Mouse (Mus musculus): ENCODE results near the gene Cadm1. TPM values are rescaled to one million over a fixed set of nuclear protein-coding genes. Genes with fewer than 3 reads are reported as not detected.

The Cadm1 gene
- total RNA-seq (2021), result 27.5 and 35.6 TPM in 2 replicates
- long read RNA-seq, partial matches to known transcripts, result 29 of 38 reads
- long read RNA-seq, other reads (novel, unspliced or antisense), result 9 of 38 reads

- DNase-seq, result peak; percentile 93
Measured at GRCm38 (mm10) chr9:47529602-47530450, at the start of gene Cadm1. Cadm1 (plus strand) TSS chr9:47530173.

DNA sequence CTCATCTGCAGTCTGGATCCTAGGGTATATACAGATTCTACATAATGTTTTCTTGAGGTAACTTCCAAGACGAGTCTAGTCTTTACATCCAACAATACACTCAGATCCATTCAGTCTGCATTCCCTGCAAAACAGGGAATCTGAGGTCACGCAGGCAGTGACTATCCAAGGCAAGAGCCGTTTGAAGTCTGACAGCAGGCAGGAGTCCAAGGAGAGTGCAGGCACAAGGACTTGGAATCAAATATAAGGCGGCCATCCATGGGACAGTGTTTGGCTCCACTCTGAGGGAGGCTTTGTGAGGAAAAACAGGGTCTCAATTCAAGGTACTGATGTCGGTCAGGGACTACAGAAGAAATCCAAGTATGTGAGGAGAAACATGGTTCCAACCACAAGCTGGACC is 45.5 kb upstream of the Cadm1 start:
- no peak for DNase-seq

DNA sequence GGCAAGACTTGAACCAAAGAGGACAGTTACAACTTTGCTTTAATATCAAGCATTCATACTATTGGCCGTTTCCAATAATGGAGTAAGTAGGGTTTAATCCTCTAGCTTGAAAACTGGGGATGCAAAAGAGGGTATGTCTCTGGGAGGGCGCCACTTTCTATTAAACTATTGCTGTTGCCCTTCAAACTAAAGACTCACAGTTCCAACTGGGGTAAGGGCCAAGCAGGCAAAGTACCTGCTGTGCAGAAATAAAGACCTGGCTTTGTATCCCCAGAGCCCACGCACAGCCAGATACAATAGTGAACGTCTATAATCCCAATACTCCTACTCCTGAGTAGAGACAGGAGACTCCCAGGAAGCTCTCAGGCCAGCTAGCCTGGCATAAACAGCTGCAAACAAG is 44.8 kb upstream of the Cadm1 start:
- DNase-seq, result no peak

GRCm38 (mm10) chr9:47499761-47500160 is 30.2 kb upstream of the Cadm1 start:
- DNase-seq, result no peak

DNA sequence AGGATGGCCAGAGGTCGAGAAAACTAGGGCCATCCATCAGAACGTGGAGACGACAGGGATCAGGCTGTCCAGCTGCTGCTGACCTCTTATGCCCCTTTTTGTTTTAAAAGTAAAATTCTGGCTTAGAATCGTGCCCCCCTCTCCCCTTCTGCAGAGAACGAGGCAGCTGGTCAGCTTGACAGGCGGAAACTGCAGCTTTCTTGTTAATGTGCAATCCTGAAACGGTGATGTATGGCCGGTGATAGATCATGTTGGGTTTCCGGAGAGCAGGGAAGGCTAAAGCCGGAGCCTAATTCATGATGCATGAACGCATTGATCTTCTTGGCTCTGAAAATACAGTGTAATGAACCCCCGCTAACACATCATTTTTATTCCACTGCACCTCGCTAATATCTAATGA is 24.0 kb upstream of the Cadm1 start:
- DNase-seq, result no peak

- DNase-seq, result peak; percentile 20
Measured at GRCm38 (mm10) chr9:47506876-47507275, 23.1 kb upstream of the Cadm1 start.

GRCm38 (mm10) chr9:47508109-47508508 is 21.9 kb upstream of the Cadm1 start:
- no peak for DNase-seq

- DNase-seq, result no peak
Measured at GRCm38 (mm10) chr9:47512521-47512920, 17.5 kb upstream of the Cadm1 start.

GRCm38 (mm10) chr9:47514318-47514717 is 15.7 kb upstream of the Cadm1 start:
- DNase-seq, result no peak

DNA sequence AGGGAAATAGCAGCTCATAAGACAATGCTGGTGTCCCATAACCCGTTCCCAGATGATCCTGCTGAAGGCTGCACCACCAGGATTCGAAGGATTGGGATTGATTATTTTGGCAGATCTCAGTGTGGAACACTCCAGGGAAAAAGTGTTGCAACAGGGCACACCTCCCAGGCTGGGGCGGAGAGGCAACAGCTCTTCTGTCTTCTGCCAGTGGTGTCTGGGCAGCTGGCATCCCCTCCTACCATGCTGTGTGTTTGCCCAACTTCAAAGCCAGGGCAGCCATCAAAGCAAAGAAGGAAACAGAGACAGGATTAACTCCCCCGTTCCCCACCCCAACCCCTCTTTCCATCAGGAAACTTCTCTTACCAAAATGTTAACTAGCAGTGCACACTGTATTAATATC is 13.7 kb upstream of the Cadm1 start:
- no peak for DNase-seq

GRCm38 (mm10) chr9:47527290-47527689 is 2.7 kb upstream of the Cadm1 start:
- DNase-seq, result no peak

DNA sequence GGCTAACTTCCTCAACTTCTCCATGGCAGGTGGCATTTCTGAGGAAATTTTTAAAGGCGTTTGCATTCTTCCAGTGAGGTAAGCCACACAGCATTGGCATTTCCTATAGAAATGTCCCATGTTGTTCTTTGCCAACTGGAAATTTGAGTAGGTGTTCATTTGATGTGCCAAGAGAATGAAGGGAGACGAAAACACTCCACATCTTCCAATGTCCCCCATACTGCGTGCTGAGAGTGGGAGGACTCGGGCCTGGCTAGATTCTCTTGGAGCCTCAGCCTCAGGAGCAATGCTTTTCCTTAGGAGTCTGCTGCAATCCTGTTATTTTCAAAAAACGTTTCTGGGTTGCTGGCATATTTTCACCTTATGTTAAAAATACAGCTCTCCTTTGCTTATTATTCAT is 2.2 kb upstream of the Cadm1 start:
- DNase-seq, result no peak

GRCm38 (mm10) chr9:47529182-47529581 is 791 bp upstream of the Cadm1 start:
- DNase-seq, result no peak

DNA sequence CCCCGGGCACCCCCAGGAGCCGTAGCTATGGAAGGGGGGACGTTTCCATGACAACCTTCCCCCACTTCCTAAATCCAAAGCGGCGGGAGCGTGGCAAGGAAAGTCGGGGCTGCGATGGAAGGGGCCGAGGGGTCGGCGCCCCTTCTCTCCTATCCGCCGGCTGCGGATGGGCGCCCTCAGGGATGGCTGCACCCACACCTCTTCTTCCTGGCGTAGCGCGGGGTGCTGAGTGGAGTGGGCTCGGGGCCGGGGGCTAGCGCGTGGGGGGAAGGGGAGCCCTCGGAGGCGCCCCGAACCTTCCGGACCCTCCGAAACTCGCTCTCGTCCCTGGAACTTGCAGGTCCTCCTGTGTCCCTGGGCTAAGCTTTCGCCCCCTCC is 560 bp downstream of the Cadm1 start:
- no peak for DNase-seq

- peak; percentile 76 for DNase-seq
Measured at GRCm38 (mm10) chr9:47530922-47531850, 1.2 kb downstream of the Cadm1 start.

DNA sequence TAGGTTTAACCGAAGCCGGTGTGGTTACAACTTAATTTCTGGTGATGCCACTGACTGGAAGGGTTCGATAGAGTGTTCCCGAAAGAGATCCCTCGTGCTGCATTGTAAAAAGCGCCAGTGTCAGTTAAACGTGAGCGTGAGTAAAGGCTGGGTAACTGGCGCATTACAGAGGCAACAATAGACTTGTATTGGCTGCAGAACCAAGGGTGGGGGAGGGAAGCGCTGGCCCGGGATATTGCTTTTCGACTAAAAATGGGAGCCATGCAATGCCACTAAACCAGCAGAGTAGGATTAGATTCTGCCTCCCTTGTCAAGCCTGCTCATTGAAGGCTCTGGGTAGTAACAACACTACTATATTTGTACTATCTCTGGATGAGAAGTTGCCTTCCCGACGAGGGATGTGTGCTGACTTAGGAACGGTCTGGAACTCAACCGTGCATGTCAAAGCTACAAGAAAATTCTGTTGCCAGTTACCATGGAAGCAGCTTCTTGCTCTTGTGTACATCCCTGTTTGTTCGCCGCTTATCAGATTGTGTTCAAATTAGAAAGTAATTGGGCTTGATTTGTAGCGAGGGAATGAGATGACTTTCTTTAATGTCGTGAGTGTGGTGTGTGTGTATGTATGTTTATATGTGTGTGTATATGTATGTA is 2.4 kb downstream of the Cadm1 start:
- DNase-seq, result no peak

GRCm38 (mm10) chr9:47533461-47533860 is 3.5 kb downstream of the Cadm1 start:
- no peak for DNase-seq

GRCm38 (mm10) chr9:47534573-47535475 is 4.9 kb downstream of the Cadm1 start:
- no peak for DNase-seq

DNA sequence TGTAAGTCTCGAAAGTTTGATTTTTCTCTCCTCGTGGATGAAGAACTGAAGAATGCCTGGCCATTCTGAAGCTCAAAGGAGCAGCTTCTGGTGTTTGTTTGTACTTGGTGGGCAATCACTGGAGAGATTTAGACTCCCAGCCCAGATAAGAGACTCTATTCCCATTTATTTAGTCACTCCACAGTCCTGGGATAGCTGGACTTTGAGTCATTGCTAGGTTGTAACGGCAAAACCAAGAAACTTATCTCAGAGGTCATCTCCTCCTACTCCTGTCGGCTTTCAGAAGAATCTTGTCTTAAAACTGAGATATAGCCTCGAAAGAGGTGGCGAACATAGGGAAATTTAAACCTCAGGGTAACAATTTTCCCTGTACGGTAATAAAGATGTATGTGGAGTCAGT is 15.3 kb downstream of the Cadm1 start:
- no peak for DNase-seq

DNA sequence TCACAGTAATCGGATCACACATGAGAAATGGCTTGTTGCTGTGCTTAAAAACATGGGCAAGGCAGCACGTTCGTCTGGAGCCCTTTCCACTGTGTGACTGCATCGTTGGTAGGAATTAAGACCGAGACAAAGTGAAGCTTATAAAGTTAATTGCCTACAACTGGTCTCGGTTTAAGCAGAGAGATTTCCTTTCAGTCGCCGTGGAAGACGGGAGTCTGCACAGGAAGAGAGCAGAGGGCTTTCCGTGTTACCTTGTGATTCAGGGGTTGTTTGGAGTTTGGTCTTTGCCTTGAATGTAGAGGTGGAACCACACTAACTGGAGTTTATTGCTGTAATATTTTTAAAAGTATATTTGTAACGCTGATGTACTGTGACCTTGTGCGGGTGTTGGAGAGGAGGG is 15.7 kb downstream of the Cadm1 start:
- no peak for DNase-seq

DNA sequence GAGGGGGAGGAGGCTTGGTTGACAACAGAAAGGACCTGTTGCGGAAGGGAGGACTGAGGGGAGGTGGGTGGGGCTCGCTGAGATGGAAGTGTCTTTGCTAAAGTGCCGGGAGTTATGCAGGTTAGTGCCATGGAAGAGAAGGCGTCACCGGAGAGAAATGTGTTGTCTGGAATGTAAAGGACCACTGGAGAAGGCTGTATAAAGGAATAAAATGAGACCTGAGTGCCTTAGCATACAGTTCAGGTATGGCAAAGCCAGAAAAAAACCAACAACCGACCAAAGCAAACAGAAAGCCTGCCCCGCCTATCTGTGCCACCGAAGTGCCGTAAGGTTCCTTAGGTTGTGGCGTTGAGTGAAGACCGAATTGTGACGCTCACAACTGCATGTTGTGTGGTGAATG is 18.4 kb downstream of the Cadm1 start:
- no peak for DNase-seq

DNA sequence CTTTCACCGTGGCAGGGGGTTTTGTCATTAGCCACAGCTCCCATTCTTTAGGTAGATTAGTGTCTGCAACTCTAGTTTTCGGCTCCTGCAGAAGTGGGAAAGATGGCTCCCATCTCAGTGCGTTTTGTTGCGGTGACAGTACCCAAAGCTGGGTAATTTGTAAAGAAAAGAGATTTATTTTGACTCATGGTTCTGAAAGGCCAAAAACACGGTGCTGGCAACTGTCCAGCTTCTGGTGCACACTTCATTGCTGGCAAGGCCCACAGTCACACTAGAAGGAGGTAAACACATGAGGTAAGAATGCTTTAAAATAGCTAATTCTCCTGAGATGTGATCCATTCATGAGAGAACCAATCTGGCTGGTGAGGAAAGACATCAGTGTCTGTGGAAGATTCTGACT is 18.9 kb downstream of the Cadm1 start:
- no peak for DNase-seq
